Mouse (Mus musculus): ENCODE measurements at regions not wholly inside any gene's neighbourhood (a gene's known extent, or its start where the extent isn't known, plus 50 kb on each side); places are given as distances from the start of the nearest gene placed in this dataset.

DNA sequence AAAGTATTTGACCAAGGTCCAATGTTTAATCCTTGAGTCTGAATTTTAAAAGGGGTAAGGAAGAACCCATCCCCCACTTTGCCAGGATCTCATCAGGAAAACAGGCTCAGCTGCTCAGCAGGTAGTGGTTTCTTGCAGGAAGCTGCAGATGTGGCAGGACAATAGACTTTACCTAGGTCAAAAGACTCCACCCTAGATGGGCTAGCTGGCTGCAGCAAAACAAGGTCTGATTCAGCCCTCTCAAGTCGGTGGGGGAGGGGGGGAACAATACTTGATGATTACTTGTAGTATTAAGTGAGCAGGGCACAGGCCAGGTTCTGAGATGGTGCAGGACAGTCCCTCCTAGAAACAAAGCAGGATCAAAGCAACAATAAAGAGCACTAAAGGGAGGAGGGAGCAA lies 349.1 kb downstream of the 9430069I07Rik start:
- TF ChIP-seq CTCF (IDR thresholded peaks at IDR 0.05; ENCODE audit: low read depth, low read length) (no peak), POLR2A (IDR thresholded peaks at IDR 0.05; ENCODE audit: extremely low read depth, insufficient read depth, low read length) (no peak)
